Mouse (Mus musculus) forelimb bud, embryonic 11.5 days (tissue): Measurements from ENCODE around the gene Pfkfb2.
"Not testable (repeated sequence)": the region's sequence is repeated elsewhere in the genome, so short reads cannot be mapped to it uniquely, and the experiment has no call there.

Experiments used
- DNase-seq: peaks from one replicate; pipeline ENCODE4 v3.0.0-alpha.2; 2012; ENCODE audit warnings: low read depth, low spot score

The Pfkfb2 gene

DNA sequence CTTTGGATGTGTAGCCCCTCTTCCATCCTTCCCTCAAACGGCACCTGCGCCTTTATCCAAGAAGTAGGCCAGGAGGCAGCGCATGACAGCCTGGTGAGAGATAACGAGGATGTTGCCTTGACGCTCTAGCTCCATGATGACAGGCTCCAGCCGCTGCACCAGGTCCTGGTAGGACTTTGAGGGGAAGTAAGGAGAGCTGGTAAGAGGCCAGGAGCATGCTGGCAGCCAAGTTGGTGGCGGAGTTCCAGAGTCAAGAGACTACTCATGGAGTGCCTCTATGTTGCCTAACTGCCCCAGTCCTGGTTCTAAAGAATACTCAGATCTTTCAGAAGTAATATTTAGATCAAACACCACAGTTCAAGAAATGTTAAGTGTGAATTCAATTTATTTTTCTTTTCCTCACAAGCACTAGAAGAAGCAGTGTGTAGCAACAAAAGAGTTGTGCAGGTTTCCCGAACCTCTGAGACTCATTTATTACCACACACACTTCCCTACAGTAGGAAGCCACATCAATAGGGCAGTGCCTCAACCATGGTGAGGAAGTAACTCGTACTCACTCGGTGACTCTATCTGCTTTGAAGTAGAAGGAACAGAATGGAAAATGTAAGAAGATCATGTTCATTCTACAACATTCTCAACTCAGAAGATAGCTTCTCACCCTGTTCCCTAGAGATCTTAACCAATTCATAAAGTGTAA is 29.0 kb downstream of the Pfkfb2 start:
- no peak for DNase-seq

DNA sequence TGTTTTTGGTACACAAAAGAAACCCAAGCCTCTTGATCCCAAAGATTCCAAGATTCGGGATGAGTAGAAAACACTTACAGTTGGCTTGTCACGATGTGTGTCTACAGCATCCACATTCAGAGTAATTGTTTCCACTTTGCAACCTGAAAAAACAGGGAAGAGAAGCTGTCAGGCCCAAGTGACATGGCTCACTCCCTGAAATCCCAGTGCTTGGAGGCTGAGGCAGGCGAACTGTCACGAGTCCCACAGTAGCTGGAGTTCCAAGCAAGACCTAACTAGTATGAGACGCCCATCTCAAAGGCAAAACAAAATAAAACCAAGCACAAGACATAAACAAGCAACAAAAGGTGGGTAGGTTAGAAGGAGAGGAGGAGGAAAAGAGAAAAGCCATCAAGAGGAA is 30.5 kb downstream of the Pfkfb2 start:
- DNase-seq: no peak

DNA sequence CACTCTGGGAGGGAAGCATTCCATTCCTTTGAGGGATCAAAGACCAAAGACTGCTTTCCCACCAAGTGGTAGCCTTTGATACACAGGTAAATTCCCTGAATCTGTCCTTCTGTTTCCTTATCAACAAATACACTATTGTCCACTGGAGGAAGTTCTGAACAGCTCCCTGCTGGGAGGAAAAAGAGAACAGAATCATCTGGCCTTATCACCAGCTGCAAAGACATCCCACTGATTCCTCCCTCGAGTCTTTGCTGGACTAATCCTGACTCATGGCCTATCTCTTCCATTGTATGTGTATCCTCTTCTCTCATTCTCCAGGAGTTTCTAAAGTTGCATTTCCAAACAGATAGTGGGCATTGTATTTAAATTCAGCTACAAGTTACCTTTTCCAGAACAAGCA is 45.1 kb downstream of the Pfkfb2 start:
- no peak for DNase-seq

DNA sequence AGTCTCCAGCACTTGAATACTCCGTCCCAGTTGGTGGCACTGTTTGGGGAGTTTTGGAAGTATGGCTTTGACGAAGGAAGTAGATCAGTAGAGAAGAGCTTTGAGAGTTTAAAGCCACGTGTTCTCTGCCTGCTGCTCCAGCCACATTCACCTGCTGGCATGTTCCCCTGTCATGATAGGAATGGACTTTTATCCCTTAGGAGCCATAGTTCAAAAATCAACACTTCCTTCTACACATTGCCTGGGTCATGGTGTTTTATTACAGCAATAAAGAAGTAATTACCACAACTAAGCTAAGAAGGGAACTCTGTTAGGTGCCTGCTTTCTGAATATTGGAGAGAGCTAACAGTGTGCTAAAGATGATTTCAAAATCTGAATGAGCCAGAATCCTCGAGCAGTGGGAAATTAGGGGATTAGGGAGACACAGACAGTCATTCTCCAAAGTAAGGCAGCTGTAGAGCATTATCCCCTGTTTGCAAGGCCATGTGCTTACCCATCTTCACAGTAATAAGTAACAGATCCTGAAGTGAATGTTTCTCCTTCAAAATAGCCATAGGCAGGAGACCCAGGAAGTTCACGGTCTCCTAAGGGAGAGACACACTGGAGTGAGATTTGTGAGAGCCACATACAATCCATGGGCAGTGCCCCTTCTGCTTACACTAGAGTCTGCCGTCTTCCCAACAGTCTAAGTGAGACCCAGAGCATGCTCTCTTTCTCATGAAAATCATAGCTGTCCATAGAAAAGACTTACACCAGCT is 47.2 kb downstream of the Pfkfb2 start:
- peak; percentile 4 for DNase-seq

DNA sequence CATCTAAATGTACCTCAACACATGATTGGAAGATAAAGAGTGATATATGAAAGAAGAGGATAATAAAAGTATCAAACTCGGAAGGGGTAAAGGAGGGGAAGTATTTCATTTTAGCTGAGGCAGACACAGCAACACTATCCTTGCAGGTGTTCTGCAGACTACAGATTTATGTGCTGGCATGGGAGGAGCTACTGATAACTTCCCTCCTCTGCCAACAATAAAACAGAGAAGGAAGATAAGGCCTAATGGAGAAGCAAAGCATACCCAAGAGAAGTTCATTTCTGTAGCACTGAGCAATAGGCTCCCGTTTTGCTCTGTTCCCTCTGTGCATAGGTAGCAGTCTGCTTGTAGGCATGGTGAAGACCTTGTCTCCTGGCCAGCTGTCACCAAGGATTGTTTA is 48.0 kb downstream of the Pfkfb2 start:
- no peak for DNase-seq

DNA sequence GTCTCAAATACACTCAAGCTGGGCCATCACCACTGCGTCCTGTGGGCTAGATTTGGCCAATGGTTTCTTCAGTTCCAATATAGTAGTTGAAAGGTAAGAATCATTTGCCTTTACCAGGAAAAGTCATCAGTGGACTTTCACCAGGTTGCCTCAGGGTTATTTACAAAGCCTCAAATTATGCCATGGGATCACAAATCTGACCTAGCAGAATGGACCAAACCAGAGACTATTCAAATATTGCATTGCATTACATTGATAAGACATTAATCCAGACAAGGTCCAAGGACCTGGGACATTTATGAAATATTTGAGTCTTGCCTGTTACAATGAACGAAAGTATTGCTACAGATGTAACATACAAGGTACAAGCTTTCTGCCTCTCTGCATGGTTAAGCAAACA is 50.5 kb downstream of the Pfkfb2 start:
- no peak for DNase-seq

DNA sequence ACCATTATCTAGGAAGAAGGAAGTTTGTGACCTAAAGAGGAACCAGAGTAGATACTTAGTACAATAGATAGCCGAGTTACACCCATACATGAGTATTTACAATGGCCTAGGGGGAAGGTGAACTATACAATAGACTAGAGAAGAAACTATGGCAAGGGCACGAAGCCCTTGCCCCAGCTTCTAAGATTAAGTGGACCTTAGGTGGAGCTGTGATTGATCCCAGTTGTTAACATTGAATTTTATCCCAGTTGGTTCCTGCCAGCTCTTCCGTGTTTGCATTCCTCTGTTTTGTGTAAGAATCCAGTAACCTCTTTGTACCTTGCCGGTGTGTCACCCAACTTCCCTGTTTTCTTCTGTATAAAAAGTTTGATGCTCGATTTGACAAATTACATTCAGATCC is 65.5 kb downstream of the Pfkfb2 start:
- DNase-seq: not testable (repeated sequence)

DNA sequence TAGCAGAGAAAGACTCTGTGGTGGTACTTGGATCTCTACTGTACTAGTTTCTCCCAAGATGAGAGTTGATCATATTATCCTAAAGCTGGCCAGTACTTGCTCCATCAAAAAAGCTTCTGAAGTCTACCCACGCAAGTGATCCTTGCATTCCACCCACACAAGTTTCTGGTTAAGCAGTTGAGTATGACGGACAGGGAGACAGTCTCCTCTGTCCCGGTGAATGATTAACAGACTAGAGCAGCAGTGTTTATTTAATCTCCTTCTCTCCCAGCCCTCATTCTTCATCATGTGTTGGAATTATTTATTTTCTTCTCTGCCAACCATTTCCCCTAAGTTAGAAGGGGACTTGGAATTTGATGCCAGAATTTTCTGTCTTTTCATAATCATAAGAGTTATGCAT is 67.6 kb downstream of the Pfkfb2 start, which contains the start of gene C4bp:
Gene C4bp, minus strand, starts transcription at position 179 of the 400 bp plus-strand sequence.
- DNase-seq: no peak

DNA sequence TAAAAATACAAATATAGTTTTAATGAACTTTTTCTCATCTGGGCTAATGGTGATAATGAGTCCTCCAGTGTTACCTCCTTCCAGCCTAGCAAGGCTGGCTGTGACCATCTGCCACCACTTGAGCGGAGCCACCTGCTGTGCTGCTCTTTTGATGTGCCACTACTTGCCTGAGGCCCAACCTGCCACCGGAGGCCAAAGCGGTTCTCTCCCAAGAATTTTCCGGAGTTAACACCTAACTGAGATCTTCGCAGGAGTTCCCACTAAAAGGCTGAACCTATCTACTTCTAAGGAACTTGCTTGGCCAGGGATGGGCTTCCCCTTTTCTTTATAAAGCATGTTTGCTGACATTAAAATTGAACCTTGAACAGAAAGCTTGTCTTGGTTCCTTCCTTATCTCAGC is 69.4 kb downstream of the Pfkfb2 start:
- DNase-seq: not testable (repeated sequence)

DNA sequence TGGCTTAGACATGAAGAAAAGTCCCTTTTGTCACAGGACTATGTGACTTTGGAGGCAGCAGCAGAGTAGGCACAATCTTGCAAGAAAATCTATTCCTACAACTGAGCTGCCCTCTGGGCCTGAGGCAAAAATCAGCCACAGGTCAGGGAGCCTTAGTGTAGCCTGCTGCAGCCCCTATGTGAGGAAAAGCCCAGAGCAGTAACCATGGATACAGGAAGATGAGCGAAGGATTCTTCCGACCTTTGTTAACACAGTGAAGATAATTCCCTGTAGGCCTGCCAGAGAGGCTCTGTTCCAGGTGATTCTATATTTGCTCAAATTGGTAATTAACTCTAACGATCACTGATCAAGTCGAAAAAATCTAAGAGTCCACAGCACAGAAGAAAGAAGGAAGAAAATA is 85.0 kb downstream of the Pfkfb2 start:
- DNase-seq: no peak

DNA sequence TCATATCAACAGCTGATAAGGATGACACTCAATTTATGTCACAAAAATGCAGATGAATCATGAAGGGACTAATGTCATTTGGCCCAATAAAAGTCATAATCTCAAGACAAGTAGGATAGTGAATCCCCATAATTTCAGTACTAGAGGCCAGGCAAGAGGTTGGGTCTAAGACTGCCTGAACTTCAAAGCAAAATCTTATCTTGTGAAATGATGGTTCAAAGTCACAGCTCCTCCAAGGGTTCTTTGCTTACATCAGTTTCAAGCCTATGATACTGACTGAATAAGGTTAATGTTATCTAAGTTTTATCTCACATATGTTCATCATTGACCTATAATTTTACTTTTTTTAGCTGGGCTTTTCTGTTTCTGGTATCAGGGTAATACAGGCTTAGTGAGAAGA is 88.1 kb downstream of the Pfkfb2 start:
- no peak for DNase-seq
